Mouse (Mus musculus) gastrocnemius, postnatal 25 days (tissue): ENCODE measurements around the gene Lpar5. TPM values are rescaled to one million over a fixed set of nuclear protein-coding genes. Genes with fewer than 3 reads are reported as not detected.
A peak's percentile ranks its signal among the peaks of the same experiment; 100 is the strongest.

ENCODE experiments used
- DNase-seq: peaks from one replicate; pipeline ENCODE4 v3.0.0; 2022
- microRNA-seq, 2 experiments: library from miRNA; unstranded; fragments of <30 nt; microRNA quantifications; one replicate each; pipeline ENCODE4 v1.2.0; 2021; ENCODE audit warnings: borderline replicate concordance in 2 of 2
- total RNA-seq, 2 experiments: library from RNA; stranded (reverse); gene quantifications; 1 replicate in 1 of 2; 2 replicates in 1 of 2; pipeline ENCODE4 v1.2.3; 2021

The Lpar5 gene
- total RNA-seq, 2 experiments from 2014 or later: not detected

GRCm38 (mm10) chr6:125129710-125130402 lies 62.1 kb downstream of the Lpar5 start:
- no peak for DNase-seq

DNA sequence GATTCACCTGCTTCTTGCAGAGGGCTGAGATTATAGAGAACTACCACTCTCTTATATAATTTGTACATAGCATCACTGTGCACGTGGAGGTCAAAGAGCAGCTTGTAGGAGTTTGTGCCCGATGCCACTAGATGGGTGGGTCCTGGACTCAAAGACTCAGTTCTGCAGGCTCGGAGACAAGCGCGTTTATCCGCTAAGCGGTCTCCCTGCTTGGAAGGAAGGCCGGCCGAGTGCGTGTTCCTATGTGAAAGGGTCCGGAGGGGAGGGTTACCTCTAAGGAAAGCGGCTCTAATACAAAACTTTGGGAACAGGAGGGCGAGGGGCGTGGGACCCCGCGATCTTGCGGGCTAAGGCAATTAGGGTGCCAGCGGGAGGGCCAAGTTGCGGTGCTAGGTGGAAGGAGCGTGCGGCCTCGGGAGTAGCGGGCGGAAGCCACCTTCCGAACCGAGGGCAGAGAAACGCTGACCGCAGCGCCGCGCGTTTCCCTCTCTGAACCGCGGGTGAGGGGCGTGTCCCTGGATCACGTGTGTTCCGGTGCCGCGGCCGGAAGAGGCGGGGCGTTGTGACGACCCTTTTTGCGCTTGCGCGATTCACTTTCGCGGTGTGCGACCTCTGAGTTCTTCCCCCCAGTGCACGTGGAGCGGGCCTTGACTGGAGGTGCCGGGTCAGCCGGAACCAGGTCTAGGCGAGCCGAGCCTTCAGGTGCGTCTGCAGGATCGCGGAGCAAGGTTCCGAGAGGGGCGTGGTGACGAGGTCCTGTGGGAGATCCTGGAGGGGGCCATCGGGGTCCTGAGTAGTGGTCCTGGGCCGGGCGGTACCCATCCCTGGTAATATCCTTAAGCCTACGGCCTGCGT lies 63.8 kb downstream of the Lpar5 start, which contains the start of gene Nop2:
Nop2 (plus strand) TSS at position 608 of the 855 bp plus-strand sequence.
- peak; percentile 82 for DNase-seq

Small RNA genes lying within 50 kb of the gene (microRNA-seq; reads per million reads assigned to microRNA genes)
- gene Mir7045: 0 to 0.74 reads per million in 2 experiments

Other genes with a start within 250 kb of the Lpar5 start
- 10 to 100 TPM; 42.1 to 44.0 TPM for gene Usp5, start 238.4 kb upstream of the Lpar5 start, total RNA-seq
- 1 to 10 TPM; 1.2 TPM for gene Cdca3, start 238.4 kb upstream of the Lpar5 start, total RNA-seq
- gene Gnb3, start 227.6 kb upstream of the Lpar5 start, total RNA-seq: 1 to 10 TPM; 1.6 to 1.7 TPM
- gene P3h3, start 210.2 kb upstream of the Lpar5 start, total RNA-seq: 1 to 10 TPM; 8.2 to 9.3 TPM
- gene Gpr162, start 203.9 kb upstream of the Lpar5 start, total RNA-seq: under 1 TPM; 0.23 to 0.32 TPM
- 1 to 10 TPM in 1 of 2 experiments, not detected in 1; 1.2 TPM for gene Cd4, start 179.7 kb upstream of the Lpar5 start, total RNA-seq
- under 1 TPM in 1 of 2 experiments, not detected in 1; 0.51 TPM for gene Lag3, start 156.2 kb upstream of the Lpar5 start, total RNA-seq
- gene Ptms, start 147.8 kb upstream of the Lpar5 start, total RNA-seq: 100 to 1,000 TPM; 126 to 152 TPM
- gene Mlf2, start 136.5 kb upstream of the Lpar5 start, total RNA-seq: 100 to 1,000 TPM; 207 to 210 TPM
- gene Cops7a, start 102.4 kb upstream of the Lpar5 start, total RNA-seq: 10 to 100 TPM; 96.2 to 99.0 TPM
- not detected for gene Pianp, start 71.2 kb upstream of the Lpar5 start, total RNA-seq
- 10 to 100 TPM; 18.5 to 19.3 TPM for gene Zfp384, start 58.8 kb upstream of the Lpar5 start, total RNA-seq
- 10 to 100 TPM; 24.2 to 29.1 TPM for gene Ing4, start 28.2 kb upstream of the Lpar5 start, total RNA-seq
- 1 to 10 TPM; 1.1 to 1.9 TPM for gene Acrbp, start 18.2 kb upstream of the Lpar5 start, total RNA-seq
- 10 to 100 TPM; 67.8 to 72.6 TPM for gene Chd4, start 28.1 kb downstream of the Lpar5 start, total RNA-seq
- 10 to 100 TPM; 14.6 to 18.6 TPM for gene Nop2, start 64.0 kb downstream of the Lpar5 start, total RNA-seq
- gene Iffo1, start 77.3 kb downstream of the Lpar5 start, total RNA-seq: 10 to 100 TPM; 12.4 to 15.3 TPM
- gene Gapdh, start 98.5 kb downstream of the Lpar5 start, total RNA-seq: over 10,000 TPM; 11,297 to 11,631 TPM
- gene Ncapd2, start 123.8 kb downstream of the Lpar5 start, total RNA-seq: 10 to 100 TPM; 12.1 to 12.7 TPM
- gene Mrpl51, start 123.9 kb downstream of the Lpar5 start, total RNA-seq: 100 to 1,000 TPM; 214 to 227 TPM
- gene Vamp1, start 147.6 kb downstream of the Lpar5 start, total RNA-seq: 10 to 100 TPM; 17.5 to 19.2 TPM
- 1 to 10 TPM; 1.4 to 2.6 TPM for gene Tapbpl, start 163.9 kb downstream of the Lpar5 start, total RNA-seq
- gene Cd27, start 169.1 kb downstream of the Lpar5 start, total RNA-seq: under 1 TPM; 0.43 to 0.51 TPM
- gene Tuba3a, start 218.1 kb downstream of the Lpar5 start, total RNA-seq: not detected
- 10 to 100 TPM; 21.2 to 21.7 TPM for gene Ltbr, start 246.0 kb downstream of the Lpar5 start, total RNA-seq